8 mouse cellular contexts compared by ENCODE assay signal in genomic region chrX:152232781-152233763, GRCm38 (mm10). TPM values are rescaled to one million over a fixed set of nuclear protein-coding genes. Genes with fewer than 3 reads are reported as not detected.
DNase-seq lines count a peak whose midpoint lies in the region; ATAC-seq and TF ChIP-seq lines count a peak whose summit lies in the region.

TSS of gene Kdm5c (plus strand) at chrX:152233020.

- peak within 1 kb of the TSS; percentile 77 for H3K27ac ChIP-seq in embryonic facial prominence, embryonic 14.5 days (replicated peaks; ENCODE audit: low read depth, low read length)
- peak within 1 kb of the TSS; percentile 92 for H3K27ac ChIP-seq in heart, adult 2 months
- peak within 1 kb of the TSS; percentile 55; the same call in 1 of the 2 replicates for H3K27ac ChIP-seq in limb, embryonic 13.5 days
- H3K27ac ChIP-seq in midbrain, embryonic 16.5 days (ENCODE audit: low read length) = peak within 1 kb of the TSS; percentile 72

- peak within 1 kb of the TSS; percentile 78 for H3K4me2 ChIP-seq in embryonic facial prominence, embryonic 14.5 days (ENCODE audit: low read depth, low read length)
- H3K4me2 ChIP-seq in limb, embryonic 13.5 days (replicated peaks) = peak within 1 kb of the TSS; percentile 85
- H3K4me2 ChIP-seq in midbrain, embryonic 16.5 days (ENCODE audit: low read length) = peak within 1 kb of the TSS; percentile 83

- peaks cover 10% of the 10 kb centered on the region for H3K4me1 ChIP-seq in embryonic facial prominence, embryonic 14.5 days (ENCODE audit: control insufficient read depth, insufficient read depth, low read length)
- no peaks in the 10 kb centered on the region for H3K4me1 ChIP-seq in heart, adult 2 months (ENCODE audit: control insufficient read depth, insufficient read depth, low read length)
- H3K4me1 ChIP-seq in limb, embryonic 13.5 days = peaks cover 16% of the 10 kb centered on the region
- peaks cover 23% of the 10 kb centered on the region for H3K4me1 ChIP-seq in midbrain, embryonic 16.5 days (ENCODE audit: control insufficient read depth, insufficient read depth, low read length)

- peak; percentile 77 for TF ChIP-seq POLR2A in heart, adult 2 months (IDR thresholded peaks at IDR 0.05; ENCODE audit: insufficient read depth, low read depth, low read length)

- H3K27me3 ChIP-seq in embryonic facial prominence, embryonic 14.5 days (replicated peaks; ENCODE audit: control insufficient read depth, insufficient read depth, low read length) = no peaks in the 10 kb centered on the region
- H3K27me3 ChIP-seq in heart, adult 2 months (ENCODE audit: control insufficient read depth, insufficient read depth, low read length) = no peaks in the 10 kb centered on the region
- no peaks in the 10 kb centered on the region for H3K27me3 ChIP-seq in limb, embryonic 13.5 days
- peaks cover 2% of the 10 kb centered on the region; the same call in 1 of the 2 replicates for H3K27me3 ChIP-seq in midbrain, embryonic 16.5 days (ENCODE audit: control insufficient read depth, insufficient read depth, low read depth, low read length)

- peaks cover 8% of the 10 kb centered on the region for H3K79me2 ChIP-seq in heart, adult 2 months (replicated peaks; ENCODE audit: control insufficient read depth, insufficient read depth, low read length)

- DNase-seq in 3T3-L1 (ENCODE audit: low read depth, low spot score) = peak; percentile 98
- peak; percentile 79 to 83 for DNase-seq in adrenal gland, postnatal 4 days (ENCODE audit: low spot score in 2 of 2)
- DNase-seq in embryonic facial prominence, embryonic 14.5 days (ENCODE audit: low spot score) = peak; percentile 99
- peak; percentile 94 to 95 for DNase-seq in heart, adult 2 months
- DNase-seq in kidney, adult 8-10 months = peak; percentile 95 to 100
- peak; percentile 87 to 94 for DNase-seq in spleen, postnatal 10 days (ENCODE audit: low spot score in 2 of 2)

- peak; percentile 99 for ATAC-seq in embryonic facial prominence, embryonic 14.5 days (ENCODE audit: low read depth)
- peak; percentile 98 for ATAC-seq in limb, embryonic 13.5 days (ENCODE audit: low FRiP score, low read depth)
- peak; percentile 99 for ATAC-seq in midbrain, embryonic 16.5 days

- no peaks in the 10 kb centered on the region for H3K9me3 ChIP-seq in embryonic facial prominence, embryonic 14.5 days (ENCODE audit: control insufficient read depth, low read length)
- no peaks in the 10 kb centered on the region for H3K9me3 ChIP-seq in limb, embryonic 13.5 days
- no peaks in the 10 kb centered on the region for H3K9me3 ChIP-seq in midbrain, embryonic 16.5 days (replicated peaks; ENCODE audit: control insufficient read depth, low read length, poor library complexity, severe bottlenecking)

- intact Hi-C loops in heart, adult 2 months (cut with DNase I) = loop anchor here (5.0 to 10.0 kb wide), 2 partner anchors 109 to 218 kb away; partner anchors contain the start of genes Ribc1, Smc1a and Tspyl2

- 0 out of 2 replicates have a peak, but pooled peaks have one; percentile 19 for TF ChIP-seq EP300 in heart, adult 2 months (IDR thresholded peaks at IDR 0.05; ENCODE audit: insufficient read depth, low read depth, low read length)

- peaks cover 13% of the 10 kb centered on the region for H3K36me3 ChIP-seq in embryonic facial prominence, embryonic 14.5 days (ENCODE audit: control insufficient read depth, insufficient read depth, low read length)
- H3K36me3 ChIP-seq in heart, adult 2 months (ENCODE audit: control insufficient read depth, insufficient read depth, low read length) = peaks cover 9% of the 10 kb centered on the region
- peaks cover 8% of the 10 kb centered on the region; the same call in 1 of the 2 replicates for H3K36me3 ChIP-seq in limb, embryonic 13.5 days
- H3K36me3 ChIP-seq in midbrain, embryonic 16.5 days (ENCODE audit: control insufficient read depth, insufficient read depth, low read length) = no peaks in the 10 kb centered on the region

- peak within 1 kb of the TSS; percentile 91 for H3K9ac ChIP-seq in embryonic facial prominence, embryonic 14.5 days (ENCODE audit: low read depth, low read length)
- H3K9ac ChIP-seq in heart, adult 2 months (ENCODE audit: low read depth, low read length) = peak within 1 kb of the TSS; percentile 94
- H3K9ac ChIP-seq in limb, embryonic 13.5 days = peak within 1 kb of the TSS; percentile 95
- peak within 1 kb of the TSS; percentile 93 for H3K9ac ChIP-seq in midbrain, embryonic 16.5 days (ENCODE audit: low read depth, low read length)

- no peak for TF ChIP-seq CTCF in heart, adult 2 months (IDR thresholded peaks at IDR 0.05)

- WGBS in embryonic facial prominence, embryonic 14.5 days = 2% methylated on average over 50 of the region's 69 CpGs
- WGBS in heart, adult 2 months = under 1% methylated on average over 69 of the region's 69 CpGs
- under 1% methylated on average over 69 of the region's 69 CpGs for WGBS in limb, embryonic 13.5 days
- 2% methylated on average over 68 of the region's 69 CpGs for WGBS in midbrain, embryonic 16.5 days

- H3K4me3 ChIP-seq in embryonic facial prominence, embryonic 14.5 days (ENCODE audit: low read depth, low read length) = peak within 1 kb of the TSS; percentile 93
- H3K4me3 ChIP-seq in heart, adult 2 months = peak within 1 kb of the TSS; percentile 89
- H3K4me3 ChIP-seq in limb, embryonic 13.5 days = peak within 1 kb of the TSS; percentile 82
- H3K4me3 ChIP-seq in midbrain, embryonic 16.5 days (ENCODE audit: low read depth, low read length) = peak within 1 kb of the TSS; percentile 88

RNA-seq across cellular contexts. Expression of gene Kdm5c, which starts in this region (rescaled TPM):
- total RNA-seq in adrenal gland, postnatal 4 days (2021) = 10 to 100 TPM; 56.5 to 87.3 TPM
- polyA plus RNA-seq in embryonic facial prominence, embryonic 14.5 days (2014; fragmentation: Nextera tagmentation; extraction: Ambion mirVana) = 24.9 and 25.5 TPM in 2 replicates
- total RNA-seq in heart, adult 2 months (2021) = 10 to 100 TPM; 29.7 to 48.5 TPM
- polyA plus RNA-seq in heart, adult 2 months (2012; rRNA removed) = 17.7 and 32.7 TPM in 2 replicates
- 38.2 and 48.4 TPM in 2 replicates for polyA plus RNA-seq in limb, embryonic 13.5 days (2015; fragmentation: Nextera tagmentation; extraction: Ambion mirVana)
- polyA plus RNA-seq in midbrain, embryonic 16.5 days (2015; fragmentation: Nextera tagmentation; extraction: Ambion mirVana) = 33.4 and 36.6 TPM in 2 replicates

Comparison
In these comparisons a context has a peak if more than half of its experiments do, and no peak if none do; other contexts are left out.
1. Peak in every context shown above with its lines: DNase-seq, ATAC-seq, H3K4me3 ChIP-seq and H3K27ac ChIP-seq.